Mouse (Mus musculus) liver, postnatal 0 days (tissue): ENCODE measurements around the gene Strn3. TPM values are rescaled to one million over a fixed set of nuclear protein-coding genes. Genes with fewer than 3 reads are reported as not detected.
A peak's percentile ranks its signal among the peaks of the same experiment; 100 is the strongest.

Source experiments
- ATAC-seq: fragments of 200-750 bp; cut with Nextera tagmentation; 2 replicates; pipeline ENCODE4 v1.8.0; 2017; ENCODE audit warnings: mild to moderate bottlenecking, moderate library complexity
- DNase-seq: peaks from one replicate; pipeline ENCODE4 v3.0.0-alpha.2; 2016
- H3K27ac ChIP-seq: fragments of 300-500 bp; sonication (generic); 2 replicates; pipeline ENCODE4 v1.5.1; 2014; ENCODE audit warnings: antibody characterized with exemption, moderate library complexity, mild to moderate bottlenecking, low read depth
- H3K27me3 ChIP-seq: fragments of 300-500 bp; sonication (generic); 2 replicates; pipeline ENCODE4 v1.6.1; 2014; ENCODE audit warnings: low read length, control low read depth, mixed read lengths; ENCODE audit not compliant: insufficient read depth
- H3K36me3 ChIP-seq: fragments of 300-500 bp; sonication (generic); replicated peaks from 2 replicates; pipeline ENCODE4 v1.6.1; 2014; ENCODE audit warnings: mild to moderate bottlenecking, control low read depth, low read length, moderate library complexity, mixed read lengths; ENCODE audit not compliant: insufficient read depth
- H3K4me1 ChIP-seq: fragments of 300-500 bp; sonication (generic); 2 replicates; pipeline ENCODE4 v1.6.1; 2014; ENCODE audit warnings: antibody characterized with exemption, mild to moderate bottlenecking, control low read depth; ENCODE audit not compliant: insufficient read depth
- H3K4me2 ChIP-seq: fragments of 300-500 bp; sonication (generic); 2 replicates; pipeline ENCODE4 v1.6.1; 2014; ENCODE audit warnings: low read depth, mild to moderate bottlenecking, low read length, moderate library complexity, mixed read lengths
- H3K4me3 ChIP-seq: fragments of 300-500 bp; sonication (generic); 2 replicates; pipeline ENCODE4 v1.5.1; 2014; ENCODE audit warnings: low read depth, low read length
- H3K9ac ChIP-seq: fragments of 300-500 bp; sonication (generic); replicated peaks from 2 replicates; pipeline ENCODE4 v1.6.1; 2014; ENCODE audit warnings: mild to moderate bottlenecking, moderate library complexity
- H3K9me3 ChIP-seq: fragments of 300-500 bp; sonication (generic); 2 replicates; pipeline ENCODE4 v1.6.1; 2016; ENCODE audit warnings: mild to moderate bottlenecking, control low read depth, low read length, mixed read lengths
- CTCF ChIP-seq: sonication (generic); IDR thresholded peaks from 2 replicates; pipeline ENCODE4 v1.5.1; 2016; ENCODE audit warnings: antibody characterized with exemption, low read depth
- EP300 ChIP-seq: IDR thresholded peaks from 2 replicates; pipeline ENCODE4 v1.6.1; 2016; ENCODE audit warnings: antibody characterized with exemption, low read depth, mild to moderate bottlenecking
- WGBS: fragments of 180-500 bp; shearing (Covaris S2); extraction: QIAGEN DNeasy Blood & Tissue Kit; methylation state at CpG from one replicate; pipeline ENCODE4 v1.1.7; 2014; ENCODE audit not compliant: insufficient replicate concordance; 5-methylcytosine and 5-hydroxymethylcytosine counted together
- polyA plus RNA-seq: library from polyadenylated mRNA; unstranded; fragments of >200 nt; fragmentation: Nextera tagmentation; extraction: Ambion mirVana; gene quantifications from 2 replicates; pipeline ENCODE4 v1.2.1, GENCODE M21; 2015

Gene Strn3
- polyA plus RNA-seq, 1 experiment from 2014 or later = 11.5 TPM

DNA sequence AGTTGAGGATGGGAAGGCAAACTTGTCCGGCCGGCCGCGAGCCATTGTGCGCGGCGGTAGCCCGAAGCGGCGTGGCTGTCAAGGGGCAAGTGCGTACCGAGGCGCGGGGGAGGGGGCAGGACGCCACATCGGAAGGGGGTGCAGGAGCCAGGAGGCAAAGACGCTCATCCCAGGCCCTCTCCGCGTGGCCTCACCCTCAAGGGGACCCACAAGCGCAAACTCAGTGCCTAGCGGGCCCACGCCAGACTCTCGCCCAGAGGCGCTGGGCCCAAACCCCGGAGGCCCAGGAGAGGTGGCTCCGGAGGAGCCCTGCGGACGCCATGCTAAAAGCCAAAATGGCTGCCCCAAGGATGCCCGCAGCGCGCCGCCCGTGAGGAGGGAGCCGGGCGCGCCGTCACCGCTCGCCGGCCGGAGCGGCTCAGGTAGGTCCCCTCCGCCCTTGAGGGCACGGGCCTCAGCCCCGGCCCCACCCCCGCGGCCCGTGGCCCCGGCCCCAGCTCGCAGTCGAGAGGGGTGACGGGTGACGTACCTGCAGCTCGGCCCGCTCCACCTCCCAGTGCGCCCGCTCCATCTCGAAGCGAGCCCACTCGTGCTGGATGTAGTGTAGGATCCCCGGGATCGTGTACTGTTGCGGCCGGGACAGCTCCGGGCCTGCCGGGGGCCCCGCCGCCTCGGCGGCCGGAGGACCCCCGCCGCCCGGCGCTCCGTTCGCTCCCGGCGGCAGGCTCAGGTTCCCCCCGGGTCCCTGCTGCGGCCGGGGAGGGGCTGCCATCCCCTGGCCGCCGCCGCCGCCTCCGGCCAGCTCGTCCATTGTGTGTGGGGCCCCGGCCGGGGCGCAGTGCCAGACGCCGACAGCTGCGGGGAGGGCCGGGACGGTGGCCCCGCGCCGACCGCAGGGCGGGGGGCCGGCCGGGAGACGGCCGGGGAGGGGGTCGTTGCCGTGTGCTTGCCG lies 528 bp downstream of the Strn3 start, which contains the start of gene Ap4s1:
Gene Ap4s1, plus strand, starts transcription at position 141 of the 952 bp plus-strand sequence.
- DNase-seq (peak; percentile 83), ATAC-seq (peak; percentile 56)
- no peak for TF ChIP-seq CTCF
- TF ChIP-seq EP300 = no peak
- Histone ChIP-seq H3K4me3 (peak within 1 kb of the TSS; percentile 77), H3K9me3 (no peaks in the 10 kb centered on the region), H3K4me1 (peaks cover 22% of the 10 kb centered on the region), H3K4me2 (peak within 1 kb of the TSS; percentile 80), H3K27me3 (no peaks in the 10 kb centered on the region), H3K9ac (peak within 1 kb of the TSS; percentile 89), H3K36me3 (no peaks in the 10 kb centered on the region), H3K27ac (peak within 1 kb of the TSS; percentile 95)
- 1% methylated on average over 92 of the region's 108 CpGs for WGBS

DNA sequence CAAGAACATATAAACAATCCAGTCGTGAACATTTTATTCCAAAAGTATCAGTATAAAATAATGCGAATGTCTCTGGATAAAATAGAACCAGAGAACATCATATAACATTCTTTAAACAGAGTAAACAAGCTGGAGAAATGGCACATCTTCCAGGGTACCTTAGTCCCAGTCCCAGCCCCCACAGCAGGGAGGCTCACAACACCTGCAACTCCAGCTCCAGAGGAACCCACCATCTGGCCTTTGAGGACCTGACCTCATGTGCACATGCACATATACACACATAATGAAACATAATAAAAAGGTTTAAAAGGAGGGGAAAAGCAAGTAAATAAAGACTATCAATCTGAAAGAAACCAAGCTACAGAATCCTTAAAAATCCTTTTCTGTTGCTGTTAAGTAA lies 3.2 kb downstream of the Strn3 start:
- WGBS = 83% methylated on average over 2 of the region's 2 CpGs
- no peak for TF ChIP-seq CTCF
- TF ChIP-seq EP300 = no peak
- Histone ChIP-seq H3K9me3 (no peaks in the 10 kb centered on the region), H3K27ac (no peak overlapping the region), H3K4me2 (no peak overlapping the region), H3K27me3 (no peaks in the 10 kb centered on the region), H3K36me3 (no peaks in the 10 kb centered on the region), H3K4me3 (no peak overlapping the region), H3K4me1 (peaks cover 14% of the 10 kb centered on the region), H3K9ac (no peak overlapping the region)
- no peak for DNase-seq
- no peak for ATAC-seq

DNA sequence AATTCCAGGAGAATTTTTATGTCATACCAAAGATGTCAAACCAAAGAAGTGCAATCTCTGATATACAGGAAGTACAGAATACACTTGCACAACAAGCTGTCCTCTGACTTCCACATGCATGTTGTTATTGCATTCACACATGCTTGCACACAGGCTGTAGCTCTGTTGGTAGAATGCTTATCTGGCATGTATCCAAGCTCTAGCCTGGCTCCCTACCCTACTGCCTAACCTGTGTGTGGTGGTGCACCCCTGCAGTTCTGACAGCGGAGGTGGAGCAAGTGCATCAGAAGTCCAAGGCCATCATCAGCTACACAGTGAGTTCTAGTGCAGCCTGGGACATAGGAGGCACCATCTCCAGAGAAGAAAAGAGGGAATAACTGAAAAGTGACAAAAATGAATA lies 12.9 kb downstream of the Strn3 start:
- Histone ChIP-seq H3K36me3 (no peaks in the 10 kb centered on the region), H3K9me3 (no peaks in the 10 kb centered on the region), H3K27ac (no peak overlapping the region), H3K4me1 (peaks cover 17% of the 10 kb centered on the region), H3K4me2 (no peak overlapping the region), H3K4me3 (no peak overlapping the region), H3K9ac (no peak overlapping the region), H3K27me3 (no peaks in the 10 kb centered on the region)
- TF ChIP-seq CTCF (no peak), EP300 (no peak)
- no peak for DNase-seq
- 45% methylated on average over 1 of the region's 1 CpGs for WGBS
- peak; percentile 62 for ATAC-seq

DNA sequence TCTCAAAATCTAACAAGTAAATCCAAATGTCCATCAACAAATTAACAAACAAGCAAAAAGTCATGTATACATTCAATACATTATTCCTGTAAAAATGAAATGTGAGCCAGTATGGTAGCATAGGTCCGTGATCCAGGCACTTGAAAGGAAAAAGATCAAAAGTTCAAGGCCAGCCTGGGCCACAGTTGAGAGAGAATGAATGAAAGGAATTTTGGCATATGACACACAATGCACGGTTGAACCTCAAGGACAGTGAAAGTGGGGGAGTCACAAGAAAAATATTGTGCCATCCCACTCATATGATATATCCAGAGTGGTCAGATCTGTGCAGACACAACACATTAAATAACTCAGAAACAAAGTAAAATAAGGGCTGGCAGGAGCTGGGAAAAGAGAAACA lies 15.3 kb downstream of the Strn3 start:
- no peak for TF ChIP-seq EP300
- TF ChIP-seq CTCF = no peak
- peaks cover 32% of the 10 kb centered on the region for H3K4me1 ChIP-seq
- H3K9ac ChIP-seq = no peak overlapping the region
- WGBS = 58% methylated on average over 2 of the region's 2 CpGs
- no peaks in the 10 kb centered on the region for H3K27me3 ChIP-seq
- no peak for ATAC-seq
- H3K36me3 ChIP-seq = no peaks in the 10 kb centered on the region
- H3K4me2 ChIP-seq = no peak overlapping the region
- H3K4me3 ChIP-seq = no peak overlapping the region
- no peak overlapping the region for H3K27ac ChIP-seq
- DNase-seq = no peak
- no peaks in the 10 kb centered on the region for H3K9me3 ChIP-seq

DNA sequence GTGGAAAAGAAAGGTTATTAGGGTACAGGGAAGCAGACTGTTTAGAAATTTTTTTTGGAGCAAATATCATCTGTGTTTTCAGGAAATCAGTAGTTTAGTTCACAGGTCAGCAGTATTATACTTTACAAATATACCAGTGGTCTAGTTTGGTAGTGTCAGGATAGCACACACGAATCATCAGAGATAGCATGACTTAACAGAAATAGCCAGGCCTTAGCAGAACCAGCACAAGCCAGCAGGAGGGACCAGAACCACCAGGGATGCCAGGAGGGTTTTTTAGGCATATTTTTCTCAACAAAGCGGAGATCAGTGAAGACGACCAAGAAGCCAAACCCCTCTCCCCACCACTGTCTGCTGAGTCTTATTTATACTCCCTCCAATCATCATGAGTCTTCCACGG lies 18.4 kb downstream of the Strn3 start:
- Histone ChIP-seq H3K4me1 (peaks cover 24% of the 10 kb centered on the region), H3K27me3 (no peaks in the 10 kb centered on the region), H3K36me3 (no peaks in the 10 kb centered on the region), H3K4me3 (no peak overlapping the region), H3K9ac (no peak overlapping the region), H3K27ac (no peak overlapping the region), H3K4me2 (no peak overlapping the region), H3K9me3 (no peaks in the 10 kb centered on the region)
- no peak for TF ChIP-seq CTCF
- DNase-seq = no peak
- ATAC-seq = no peak
- WGBS = 68% methylated on average over 4 of the region's 4 CpGs

DNA sequence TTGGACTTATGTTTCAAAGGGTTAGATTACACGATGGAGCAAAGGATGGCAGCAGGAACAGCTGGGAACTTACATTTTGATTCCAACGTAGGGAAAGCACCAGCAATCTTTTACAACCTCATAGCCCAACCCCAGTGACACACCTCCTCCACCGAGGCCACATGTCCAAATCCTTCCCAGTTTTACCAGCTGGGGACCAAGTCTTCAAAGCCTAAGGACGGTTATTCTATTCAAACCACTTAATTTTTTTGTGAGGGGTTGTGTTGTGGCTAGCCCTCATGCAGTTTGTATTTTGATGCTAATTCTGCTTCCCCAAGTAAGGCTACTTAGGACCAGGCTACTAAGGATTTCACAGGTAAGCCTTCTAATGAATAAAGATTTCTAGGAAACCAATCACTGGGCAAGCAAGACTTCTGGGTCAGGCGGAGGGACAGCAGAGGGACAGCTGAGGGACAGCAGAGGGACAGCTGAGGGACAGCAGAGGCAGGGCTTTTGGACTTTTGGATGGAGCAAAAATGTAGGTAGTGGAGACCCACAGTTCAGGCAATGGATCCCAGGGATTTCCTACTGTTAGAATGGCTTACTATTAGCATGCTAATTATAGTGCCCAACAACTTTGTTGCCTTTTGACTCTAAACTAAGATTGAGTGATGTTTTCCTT lies 20.3 kb downstream of the Strn3 start:
- Histone ChIP-seq H3K27me3 (no peaks in the 10 kb centered on the region), H3K9ac (no peak overlapping the region), H3K9me3 (no peaks in the 10 kb centered on the region), H3K4me1 (peaks cover 26% of the 10 kb centered on the region), H3K36me3 (no peaks in the 10 kb centered on the region), H3K4me2 (no peak overlapping the region), H3K27ac (no peak overlapping the region), H3K4me3 (no peak overlapping the region)
- WGBS = 56% methylated on average over 5 of the region's 5 CpGs
- TF ChIP-seq EP300 (no peak), CTCF (no peak)
- no peak for ATAC-seq
- no peak for DNase-seq
